ENCODE assay signal across 24 mouse cellular contexts in the genomic region with DNA sequence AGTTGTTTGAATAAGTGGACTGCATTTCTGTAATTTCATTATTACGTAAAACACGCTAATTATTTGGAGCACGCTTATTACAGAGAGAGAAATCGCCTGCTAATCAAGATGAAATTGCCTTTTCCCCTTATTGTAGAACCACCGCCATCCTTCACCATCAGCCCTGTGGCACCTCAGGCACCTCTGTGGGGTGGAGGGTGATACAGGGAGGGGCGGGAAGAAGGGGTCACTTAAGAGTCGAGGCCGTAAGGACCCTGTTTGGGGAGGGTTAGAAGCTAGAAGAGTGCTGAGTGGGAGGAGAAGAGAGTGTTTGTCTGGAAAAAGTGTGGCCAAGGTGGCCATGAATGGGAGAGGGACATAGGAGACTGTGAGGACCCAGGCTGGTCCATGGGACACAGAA. TPM values are rescaled to one million over a fixed set of nuclear protein-coding genes. Genes with fewer than 3 reads are reported as not detected.
"Had no signal": no experiment of that assay in that cellular context is flagged by ENCODE, and none has a peak within 500 bp of the region (broad histone marks: within the 10 kb centered on the region; RNA-seq: fewer than 3 reads in every experiment).

No protein-coding gene starts in this region.

- ATAC-seq: liver, postnatal 0 days; lung, postnatal 0 days had no signal

- H3K4me3 ChIP-seq: liver, embryonic 15.5 days; lung, embryonic 15.5 days; megakaryocyte, embryonic 14.5 days; midbrain, embryonic 13.5 days; midbrain, embryonic 15.5 days had no signal

- H3K36me3 ChIP-seq: liver, embryonic 15.5 days; lung, embryonic 15.5 days; midbrain, embryonic 13.5 days had no signal

- H3K9ac ChIP-seq: liver, embryonic 15.5 days; liver, postnatal 0 days; lung, embryonic 15.5 days; midbrain, embryonic 13.5 days; midbrain, embryonic 15.5 days had no signal

- H3K27ac ChIP-seq: liver, embryonic 15.5 days; lung, embryonic 15.5 days; macrophage; midbrain, embryonic 15.5 days had no signal

- H3K27me3 ChIP-seq: liver, embryonic 15.5 days; lung, embryonic 15.5 days; megakaryocyte, embryonic 14.5 days; midbrain, embryonic 13.5 days; midbrain, embryonic 15.5 days had no signal

- H3K9me3 ChIP-seq: liver, embryonic 15.5 days; lung, embryonic 15.5 days; megakaryocyte, embryonic 14.5 days; midbrain, embryonic 13.5 days; midbrain, embryonic 15.5 days had no signal

- DNase-seq: liver, postnatal 0 days; lung, adult 2 months; lung, postnatal 36 days; right cerebral cortex, postnatal 25 days; spleen, adult 18-20 months; thymus, adult 18-20 months; thymus, postnatal 14 days; thymus, postnatal 36 days had no signal

- H3K4me2 ChIP-seq: liver, embryonic 15.5 days; lung, embryonic 15.5 days; midbrain, embryonic 11.5 days; midbrain, embryonic 13.5 days; midbrain, embryonic 15.5 days had no signal

- H3K4me1 ChIP-seq: liver, embryonic 15.5 days; lung, embryonic 15.5 days had no signal

RNA-seq across cellular contexts. Expression of gene Gm12845, which starts 58.2 kb away (rescaled TPM):
- total RNA-seq: megakaryocyte progenitor cell, adult 5-6 weeks; midbrain, postnatal 0 days; monocyte, adult 5-6 weeks had no signal
- polyA plus RNA-seq: liver, embryonic 15.5 days; liver, postnatal 0 days; lung, adult 2 months; lung, embryonic 15.5 days; lung, postnatal 0 days; macrophage; midbrain, embryonic 11.5 days; midbrain, embryonic 13.5 days; midbrain, embryonic 15.5 days; midbrain, postnatal 0 days; neural tube, embryonic 11.5 days; small intestine, adult 2 months; stomach, embryonic 14.5 days; stomach, embryonic 16.5 days; thymus, postnatal 0 days had no signal
